Mouse (Mus musculus): ENCODE measurements around the gene Pdk2.

DNA sequence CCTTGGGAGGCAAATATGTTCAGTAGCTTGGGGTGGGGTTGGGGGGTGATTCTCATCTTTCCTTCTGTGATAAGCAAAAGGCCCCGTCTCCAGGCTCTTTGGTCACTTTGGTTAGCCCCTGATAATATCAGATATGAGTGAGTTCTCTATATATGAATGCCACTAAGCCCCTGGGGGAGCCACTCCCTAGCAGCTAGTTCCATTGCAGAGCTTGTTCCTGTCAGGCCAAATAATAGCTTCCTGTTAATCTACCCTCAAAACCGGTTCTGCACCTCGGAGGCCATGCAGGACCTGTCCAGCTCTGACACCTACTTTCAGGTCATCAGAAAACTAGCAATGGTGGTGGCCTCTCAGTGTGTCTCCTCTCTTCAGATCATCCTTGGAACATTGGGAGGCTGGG is 33.7 kb downstream of the Pdk2 start:
- no peak for TF ChIP-seq CTCF (IDR thresholded peaks at IDR 0.05; ENCODE audit: extremely low read depth, insufficient read length, insufficient replicate concordance, low read depth, low read length)
- no peak for TF ChIP-seq POLR2A (IDR thresholded peaks at IDR 0.05; ENCODE audit: low read depth, low read length)
